Mouse (Mus musculus) heart, embryonic 14.5 days (tissue): Measurements from ENCODE around the gene C130032M10Rik. TPM values are rescaled to one million over a fixed set of nuclear protein-coding genes. Genes with fewer than 3 reads are reported as not detected.
"Not testable (repeated sequence)": the region's sequence is repeated elsewhere in the genome, so short reads cannot be mapped to it uniquely, and the experiment has no call there.

Source experiments
- ATAC-seq: fragments of 200-750 bp; cut with Nextera tagmentation; 2 replicates; pipeline ENCODE4 v1.8.0; 2017; ENCODE audit warnings: low read depth, moderate TSS enrichment; ENCODE audit not compliant: insufficient number of reproducible peaks, insufficient read depth, low FRiP score
- H3K27ac ChIP-seq, 2 experiments: fragments of 200-500 bp in 1 of 2; fragments of 300-500 bp in 1 of 2; sonication (generic) in 1 of 2; replicated peaks in 1 of 2; 2 replicates each; pipeline ENCODE4 v1.5.1; 2012 to 2014; ENCODE audit warnings: low read depth in 2 of 2, low read length in 2 of 2, control low read depth in 1 of 2, mild to moderate bottlenecking in 1 of 2, mixed read lengths in 1 of 2; ENCODE audit not compliant: control insufficient read depth in 1 of 2, insufficient read depth in 1 of 2
- H3K27me3 ChIP-seq: fragments of 300-500 bp; sonication (generic); 2 replicates; pipeline ENCODE4 v1.6.1; 2014; ENCODE audit warnings: mild to moderate bottlenecking, low read length, control low read depth; ENCODE audit not compliant: control insufficient read depth, insufficient read depth
- H3K36me3 ChIP-seq: fragments of 300-500 bp; sonication (generic); 2 replicates; pipeline ENCODE4 v1.6.1; 2014; ENCODE audit warnings: mild to moderate bottlenecking, control low read depth, low read length, mixed read lengths; ENCODE audit not compliant: control insufficient read depth, insufficient read depth
- H3K4me1 ChIP-seq, 2 experiments: fragments of 200-500 bp in 1 of 2; fragments of 300-500 bp in 1 of 2; sonication (generic) in 1 of 2; 2 replicates each; pipeline ENCODE4 v1.6.1; 2012 to 2014; ENCODE audit warnings: low read length in 2 of 2, control low read depth in 1 of 2, mixed read lengths in 1 of 2; ENCODE audit not compliant: control insufficient read depth in 2 of 2, insufficient read depth in 2 of 2
- H3K4me2 ChIP-seq: fragments of 300-500 bp; sonication (generic); 2 replicates; pipeline ENCODE4 v1.6.1; 2014; ENCODE audit warnings: mild to moderate bottlenecking, low read length
- H3K4me3 ChIP-seq, 2 experiments: fragments of 200-500 bp in 1 of 2; fragments of 300-500 bp in 1 of 2; sonication (generic) in 1 of 2; 2 replicates each; pipeline ENCODE4 v1.5.1; 2012 to 2014; ENCODE audit warnings: low read length in 2 of 2, mild to moderate bottlenecking in 2 of 2, control low read depth in 1 of 2, low read depth in 1 of 2, moderate library complexity in 1 of 2; ENCODE audit not compliant: control insufficient read depth in 1 of 2, insufficient read depth in 1 of 2
- H3K9ac ChIP-seq: fragments of 300-500 bp; sonication (generic); 2 replicates; pipeline ENCODE4 v1.6.1; 2014; ENCODE audit warnings: mild to moderate bottlenecking, low read length
- H3K9me3 ChIP-seq: fragments of 300-500 bp; sonication (generic); 2 replicates; pipeline ENCODE4 v1.6.1; 2016; ENCODE audit warnings: low read length, control low read depth; ENCODE audit not compliant: control insufficient read depth
- WGBS: fragments of 180-500 bp; shearing (Covaris S2); extraction: QIAGEN DNeasy Blood & Tissue Kit; methylation state at CpG from one replicate; pipeline ENCODE4 v1.1.7; 2014; 5-methylcytosine and 5-hydroxymethylcytosine counted together
- polyA plus RNA-seq: library from polyadenylated mRNA; unstranded; fragments of >200 nt; fragmentation: Nextera tagmentation; extraction: Ambion mirVana; gene quantifications from 2 replicates; pipeline ENCODE4 v1.2.1, GENCODE M21; 2014

Gene C130032M10Rik
- polyA plus RNA-seq, 1 experiment from 2014 or later = 0.77 TPM

GRCm38 (mm10) chr9:114518812-114519477 lies 3.4 kb downstream of the C130032M10Rik start:
- Histone ChIP-seq H3K4me1 (peaks cover 11 to 12% of the 10 kb centered on the region in 2 experiments), H3K27me3 (no peaks in the 10 kb centered on the region), H3K36me3 (no peaks in the 10 kb centered on the region), H3K4me3 (no peak overlapping the region), H3K9me3 (no peaks in the 10 kb centered on the region; the same call in 1 of the 2 replicates), H3K4me2 (no peak overlapping the region), H3K9ac (no peak overlapping the region), H3K27ac (no peak overlapping the region)
- WGBS = 64% methylated on average over 9 of the region's 9 CpGs
- ATAC-seq = no peak

- H3K4me2 ChIP-seq, ATAC-seq: not testable (repeated sequence)
- WGBS = 55% methylated on average over 4 of the region's 4 CpGs
Measured at GRCm38 (mm10) chr9:114520529-114520928, 5.0 kb downstream of the C130032M10Rik start.

GRCm38 (mm10) chr9:114522041-114522440 lies 6.5 kb downstream of the C130032M10Rik start:
- Histone ChIP-seq H3K27ac (no peak overlapping the region), H3K36me3 (no peaks in the 10 kb centered on the region), H3K4me3 (no peak overlapping the region), H3K9me3 (no peaks in the 10 kb centered on the region), H3K9ac (no peak overlapping the region), H3K27me3 (no peaks in the 10 kb centered on the region), H3K4me1 (peaks cover 11 to 15% of the 10 kb centered on the region in 2 experiments), H3K4me2 (no peak overlapping the region)
- 46% methylated on average over 5 of the region's 5 CpGs for WGBS
- ATAC-seq = no peak

More at GRCm38 (mm10) chr9:114520529-114520928, 5.0 kb downstream of the C130032M10Rik start:
- H3K9me3 ChIP-seq, H3K4me1 ChIP-seq, H3K9ac ChIP-seq, H3K27me3 ChIP-seq, H3K27ac ChIP-seq, H3K36me3 ChIP-seq, H3K4me3 ChIP-seq: not testable (repeated sequence)

- Histone ChIP-seq H3K4me3 (no peak overlapping the region), H3K36me3 (no peaks in the 10 kb centered on the region), H3K9me3 (no peaks in the 10 kb centered on the region), H3K4me2 (no peak overlapping the region), H3K27me3 (no peaks in the 10 kb centered on the region), H3K27ac (no peak overlapping the region), H3K9ac (no peak overlapping the region), H3K4me1 (peaks cover 14 to 19% of the 10 kb centered on the region in 2 experiments)
- ATAC-seq = no peak
- 89% methylated on average over 9 of the region's 9 CpGs for WGBS
Measured at GRCm38 (mm10) chr9:114522501-114522900, 7.0 kb downstream of the C130032M10Rik start.

GRCm38 (mm10) chr9:114525073-114525633 lies 9.7 kb downstream of the C130032M10Rik start:
- 92% methylated on average over 13 of the region's 15 CpGs for WGBS
- Histone ChIP-seq H3K4me3 (no peak overlapping the region), H3K4me2 (no peak overlapping the region), H3K9ac (no peak overlapping the region), H3K27ac (no peak overlapping the region), H3K36me3 (no peaks in the 10 kb centered on the region), H3K27me3 (no peaks in the 10 kb centered on the region), H3K9me3 (no peaks in the 10 kb centered on the region), H3K4me1 (peaks cover 25 to 33% of the 10 kb centered on the region in 2 experiments)
- 0 out of 2 replicates have a peak, but pooled peaks have one; percentile 32 for ATAC-seq

- Histone ChIP-seq H3K36me3 (no peaks in the 10 kb centered on the region), H3K9ac (no peak overlapping the region), H3K4me3 (no peak overlapping the region), H3K27me3 (no peaks in the 10 kb centered on the region), H3K4me1 (peaks cover 25 to 33% of the 10 kb centered on the region in 2 experiments), H3K27ac (no peak overlapping the region), H3K4me2 (no peak overlapping the region), H3K9me3 (no peaks in the 10 kb centered on the region)
- WGBS = 12% methylated on average over 8 of the region's 8 CpGs
- no peak for ATAC-seq
Measured at GRCm38 (mm10) chr9:114525891-114526290, 10.4 kb downstream of the C130032M10Rik start.

GRCm38 (mm10) chr9:114526581-114526980 lies 11.1 kb downstream of the C130032M10Rik start:
- no peaks in the 10 kb centered on the region for H3K9me3 ChIP-seq
- peaks cover 25 to 33% of the 10 kb centered on the region in 2 experiments for H3K4me1 ChIP-seq
- peak overlapping the region; percentile 60 for H3K4me2 ChIP-seq
- peak overlapping the region; percentile 17; a peak in 2 of 4 replicates for H3K4me3 ChIP-seq
- H3K27ac ChIP-seq = peak overlapping the region in 1 of 2 experiments; percentile 46; a peak in 2 of 4 replicates
- peak overlapping the region; percentile 18 for H3K9ac ChIP-seq
- 14% methylated on average over 8 of the region's 8 CpGs for WGBS
- H3K27me3 ChIP-seq = no peaks in the 10 kb centered on the region
- no peaks in the 10 kb centered on the region for H3K36me3 ChIP-seq
- ATAC-seq = no peak
